In the genomic region with DNA sequence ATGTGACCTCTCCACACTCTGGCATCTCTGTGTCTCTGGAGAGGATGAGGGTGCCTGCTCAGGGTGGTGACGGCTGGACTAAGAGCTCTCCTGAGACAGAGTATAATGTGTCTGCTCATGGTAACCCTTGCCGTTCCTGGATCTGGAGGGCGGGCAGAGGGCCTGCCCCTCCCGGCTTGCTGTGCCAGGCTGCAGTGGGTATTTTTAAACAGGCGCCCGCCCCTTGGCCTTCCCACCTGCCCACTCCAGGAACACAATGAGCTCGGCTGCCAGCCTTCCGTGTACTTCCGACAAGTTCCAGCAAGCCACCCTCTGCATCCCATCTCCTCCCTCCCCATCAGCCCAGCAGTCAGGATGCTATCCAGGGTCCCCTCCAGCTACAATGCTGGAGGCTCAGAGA, we compare ENCODE assay signal across 9 mouse cellular contexts. TPM values are rescaled to one million over a fixed set of nuclear protein-coding genes. Genes with fewer than 3 reads are reported as not detected.
A peak's percentile ranks its signal among the peaks of the same experiment; 100 is the strongest.
DNase-seq lines count a peak whose midpoint lies in the region; ATAC-seq and TF ChIP-seq lines count a peak whose summit lies in the region.
"Had no signal": no experiment of that assay in that cellular context is flagged by ENCODE, and none has a peak within 500 bp of the region (broad histone marks: within the 10 kb centered on the region; RNA-seq: fewer than 3 reads in every experiment).

No protein-coding gene starts in this region.

- H3K4me1 ChIP-seq in embryonic facial prominence, embryonic 12.5 days, result peaks cover 46% of the 10 kb centered on the region
- peaks cover 30% of the 10 kb centered on the region for H3K4me1 ChIP-seq in heart, postnatal 0 days (ENCODE audit: control insufficient read depth, insufficient read depth)
- H3K4me1 ChIP-seq in limb, embryonic 14.5 days (ENCODE audit: control insufficient read depth, insufficient read depth, low read length), result peaks cover 36% of the 10 kb centered on the region

- H3K4me2 ChIP-seq in embryonic facial prominence, embryonic 12.5 days (replicated peaks), result no peak overlapping the region
- no peak overlapping the region for H3K4me2 ChIP-seq in heart, postnatal 0 days (ENCODE audit: low read depth, low read length)
- H3K4me2 ChIP-seq in limb, embryonic 14.5 days (replicated peaks; ENCODE audit: low read depth, low read length, severe bottlenecking), result no peak overlapping the region

- no peak overlapping the region for H3K4me3 ChIP-seq in left cerebral cortex, adult 2 months
- H3K4me3 ChIP-seq in embryonic facial prominence, embryonic 12.5 days, result no peak overlapping the region
- no peak overlapping the region for H3K4me3 ChIP-seq in heart, postnatal 0 days (ENCODE audit: low read depth, low read length)
- no peak overlapping the region for H3K4me3 ChIP-seq in limb, embryonic 14.5 days (replicated peaks; ENCODE audit: low read length)

- WGBS in embryonic facial prominence, embryonic 12.5 days, result 48% methylated on average over 9 of the region's 9 CpGs
- WGBS in heart, postnatal 0 days, result 13% methylated on average over 9 of the region's 9 CpGs
- 39% methylated on average over 9 of the region's 9 CpGs for WGBS in limb, embryonic 14.5 days

- intact Hi-C loops in left cerebral cortex, adult 2 months (cut with DNase I), result no loop called here

- H3K27me3 ChIP-seq in embryonic facial prominence, embryonic 12.5 days, result no peaks in the 10 kb centered on the region
- no peaks in the 10 kb centered on the region for H3K27me3 ChIP-seq in heart, postnatal 0 days (ENCODE audit: control insufficient read depth, insufficient read depth, low read length)
- no peaks in the 10 kb centered on the region for H3K27me3 ChIP-seq in limb, embryonic 14.5 days (ENCODE audit: control insufficient read depth, insufficient read depth, low read length)

- TF ChIP-seq CTCF in left cerebral cortex, adult 2 months (IDR thresholded peaks at IDR 0.05), result no peak
- TF ChIP-seq CTCF in heart, postnatal 0 days (IDR thresholded peaks at IDR 0.05; ENCODE audit: low read depth), result no peak

- TF ChIP-seq EP300 in heart, postnatal 0 days (IDR thresholded peaks at IDR 0.05; ENCODE audit: low read depth), result no peak

- H3K9ac ChIP-seq in embryonic facial prominence, embryonic 12.5 days, result no peak overlapping the region
- no peak overlapping the region for H3K9ac ChIP-seq in heart, postnatal 0 days (replicated peaks; ENCODE audit: low read depth, low read length)
- peak overlapping the region; percentile 36; the same call in 1 of the 2 replicates for H3K9ac ChIP-seq in limb, embryonic 14.5 days (ENCODE audit: low read depth, low read length, severe bottlenecking)

- H3K27ac ChIP-seq in left cerebral cortex, adult 2 months, result peak overlapping the region; percentile 32; the same call in 1 of the 2 replicates
- peak overlapping the region; percentile 50; the same call in 1 of the 2 replicates for H3K27ac ChIP-seq in embryonic facial prominence, embryonic 12.5 days
- H3K27ac ChIP-seq in heart, postnatal 0 days (ENCODE audit: low read depth), result peak overlapping the region; percentile 70
- H3K27ac ChIP-seq in limb, embryonic 14.5 days (replicated peaks; ENCODE audit: low read depth, low read length), result 0 out of 2 replicates have a peak overlapping the region, but pooled peaks have one; percentile 26

- no peaks in the 10 kb centered on the region for H3K9me3 ChIP-seq in embryonic facial prominence, embryonic 12.5 days
- H3K9me3 ChIP-seq in heart, postnatal 0 days (replicated peaks; ENCODE audit: control insufficient read depth, low read length), result no peaks in the 10 kb centered on the region
- H3K9me3 ChIP-seq in limb, embryonic 14.5 days (ENCODE audit: control insufficient read depth, low read length), result no peaks in the 10 kb centered on the region

- ATAC-seq in embryonic facial prominence, embryonic 12.5 days (ENCODE audit: insufficient number of reproducible peaks, insufficient read depth, low FRiP score, low TSS enrichment), result no peak
- peak; percentile 50 for ATAC-seq in heart, postnatal 0 days (ENCODE audit: insufficient read depth, low read depth)
- ATAC-seq in limb, embryonic 14.5 days (ENCODE audit: low FRiP score, low read depth), result no peak

- peaks cover 33% of the 10 kb centered on the region for H3K36me3 ChIP-seq in embryonic facial prominence, embryonic 12.5 days
- no peaks in the 10 kb centered on the region for H3K36me3 ChIP-seq in heart, postnatal 0 days (replicated peaks; ENCODE audit: control insufficient read depth, insufficient read depth, low read length)
- H3K36me3 ChIP-seq in limb, embryonic 14.5 days (ENCODE audit: control insufficient read depth, insufficient read depth, low read length), result peaks cover 25% of the 10 kb centered on the region

- no peak for DNase-seq in left cerebral cortex, adult 2 months (ENCODE audit: extremely low spot score in 1 of 2, low spot score in 2 of 2)
- no peak for DNase-seq in left cerebral cortex, adult 11 months (ENCODE audit: low spot score)
- peak; percentile 21 for DNase-seq in heart, postnatal 0 days (ENCODE audit: low spot score)
- DNase-seq in limb, embryonic 14.5 days (ENCODE audit: low spot score), result no peak
- DNase-seq in frontal cortex, adult 2 months (ENCODE audit: extremely low spot score in 1 of 2, low spot score in 1 of 2), result no peak
- DNase-seq in yolk sac, embryonic 10.5 days (ENCODE audit: low spot score), result no peak
- no peak for DNase-seq in urinary bladder, adult 18-20 months (ENCODE audit: low spot score in 2 of 2)
- DNase-seq: cerebellum, postnatal 36 days had no signal

- no peak for TF ChIP-seq POLR2A in limb, embryonic 14.5 days (IDR thresholded peaks at IDR 0.05; ENCODE audit: borderline replicate concordance, extremely low read depth, insufficient read depth, insufficient read length)

RNA-seq across cellular contexts. Expression of gene Arhgef17, which starts 20.1 kb away (rescaled TPM):
- total RNA-seq in left cerebral cortex, adult 2 months (2021), result 100 to 1,000 TPM; 134 to 142 TPM
- polyA plus RNA-seq in embryonic facial prominence, embryonic 12.5 days (2016; fragmentation: Nextera tagmentation; extraction: Ambion mirVana), result 11.0 and 11.1 TPM in 2 replicates
- total RNA-seq in heart, postnatal 0 days (2014; rRNA removed; ENCODE audit: low replicate concordance), result 28.4 and 42.3 TPM in 2 replicates
- polyA plus RNA-seq in heart, postnatal 0 days (2015; fragmentation: Nextera tagmentation; extraction: Ambion mirVana), result 2.6 and 2.8 TPM in 2 replicates
- polyA plus RNA-seq in limb, embryonic 14.5 days (2012; rRNA removed), result 42.8 and 55.2 TPM in 2 replicates
- polyA plus RNA-seq in limb, embryonic 14.5 days (2014; fragmentation: Nextera tagmentation; extraction: Ambion mirVana), result 15.4 and 16.4 TPM in 2 replicates
- 74.9 and 86.0 TPM in 2 replicates for polyA plus RNA-seq in frontal cortex, adult 2 months (2012; rRNA removed)

RNA-seq across cellular contexts. Expression of gene Relt, which starts 48.5 kb away (rescaled TPM):
- total RNA-seq in left cerebral cortex, adult 2 months (2021), result 10 to 100 TPM; 14.1 to 18.6 TPM
- polyA plus RNA-seq in embryonic facial prominence, embryonic 12.5 days (2016; fragmentation: Nextera tagmentation; extraction: Ambion mirVana), result 3.4 and 4.1 TPM in 2 replicates
- total RNA-seq in heart, postnatal 0 days (2014; rRNA removed; ENCODE audit: low replicate concordance), result 5.1 and 5.9 TPM in 2 replicates
- polyA plus RNA-seq in heart, postnatal 0 days (2015; fragmentation: Nextera tagmentation; extraction: Ambion mirVana), result 1.8 and 2.3 TPM in 2 replicates
- 8.5 and 9.8 TPM in 2 replicates for polyA plus RNA-seq in limb, embryonic 14.5 days (2012; rRNA removed)
- polyA plus RNA-seq in limb, embryonic 14.5 days (2014; fragmentation: Nextera tagmentation; extraction: Ambion mirVana), result 3.0 and 3.2 TPM in 2 replicates
- 12.2 and 12.4 TPM in 2 replicates for polyA plus RNA-seq in frontal cortex, adult 2 months (2012; rRNA removed)
